8 mouse cellular contexts compared by ENCODE assay signal in the genomic region with DNA sequence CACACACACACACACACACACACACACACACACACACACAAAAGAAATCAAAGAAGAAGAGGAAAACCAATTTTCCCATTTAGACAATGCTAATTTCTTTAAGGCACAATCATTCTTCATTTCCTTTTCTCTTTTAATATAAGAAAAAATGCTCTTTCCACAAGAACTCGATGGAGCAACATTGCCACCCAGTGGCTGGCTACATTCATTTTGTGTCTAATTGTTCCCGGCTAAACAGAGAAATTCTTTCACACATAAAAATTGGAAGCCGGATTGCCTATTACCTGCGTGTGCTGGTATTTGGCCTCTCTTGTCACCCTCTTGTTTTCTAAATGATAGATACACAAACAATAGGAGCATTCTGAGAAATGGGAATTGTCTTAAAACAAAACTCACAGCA.
A peak's percentile ranks its signal among the peaks of the same experiment; 100 is the strongest.
DNase-seq lines count a peak whose midpoint lies in the region; ATAC-seq and TF ChIP-seq lines count a peak whose summit lies in the region.

No protein-coding gene starts in this region.

- no peaks in the 10 kb centered on the region for H3K4me1 ChIP-seq in E14TG2a.4 (replicated peaks; ENCODE audit: low read depth, low read length)
- no peaks in the 10 kb centered on the region for H3K4me1 ChIP-seq in hindbrain, embryonic 12.5 days
- peaks cover 4% of the 10 kb centered on the region for H3K4me1 ChIP-seq in neural tube, embryonic 15.5 days

- H3K9me3 ChIP-seq in E14TG2a.4 (ENCODE audit: low read length), result no peaks in the 10 kb centered on the region
- H3K9me3 ChIP-seq in hindbrain, embryonic 12.5 days (replicated peaks), result no peaks in the 10 kb centered on the region
- no peaks in the 10 kb centered on the region for H3K9me3 ChIP-seq in neural tube, embryonic 15.5 days (replicated peaks)

- H3K4me2 ChIP-seq in hindbrain, embryonic 12.5 days (replicated peaks), result no peak overlapping the region
- peak overlapping the region; percentile 34 for H3K4me2 ChIP-seq in neural tube, embryonic 15.5 days

- 14% methylated on average over 4 of the region's 4 CpGs for WGBS in hindbrain, embryonic 12.5 days
- WGBS in neural tube, embryonic 15.5 days, result 7% methylated on average over 4 of the region's 4 CpGs

- H3K27me3 ChIP-seq in E14TG2a.4 (ENCODE audit: insufficient read depth, low read length), result no peaks in the 10 kb centered on the region
- no peaks in the 10 kb centered on the region for H3K27me3 ChIP-seq in hindbrain, embryonic 12.5 days
- H3K27me3 ChIP-seq in neural tube, embryonic 15.5 days (replicated peaks), result no peaks in the 10 kb centered on the region

- TF ChIP-seq CTCF in E14TG2a.4 (conservative IDR thresholded peaks at IDR 0.05; ENCODE audit: low read length), result peak; percentile 40

- peak; percentile 6 for DNase-seq in cerebellum, adult 11 months
- DNase-seq in cerebellum, adult 11-12 months, result no peak
- DNase-seq in cerebellum, adult 9-11 months, result peak; percentile 2
- DNase-seq in left cerebral cortex, postnatal 14 days (ENCODE audit: low spot score in 2 of 2), result peak; percentile 51 to 82
- no peak for DNase-seq in thymus, postnatal 0 days (ENCODE audit: low spot score)

- intact Hi-C loops in left cerebral cortex, postnatal 14 days (cut with DNase I), result loop anchor here (2.0 kb wide), 1 partner anchor 561 kb away; no protein-coding TSS in a partner anchor

- no peak overlapping the region for H3K4me3 ChIP-seq in E14TG2a.4 (replicated peaks; ENCODE audit: low read length)
- no peak overlapping the region for H3K4me3 ChIP-seq in hindbrain, embryonic 12.5 days
- H3K4me3 ChIP-seq in neural tube, embryonic 15.5 days (replicated peaks), result no peak overlapping the region

- no peak overlapping the region for H3K9ac ChIP-seq in hindbrain, embryonic 12.5 days
- no peak overlapping the region for H3K9ac ChIP-seq in neural tube, embryonic 15.5 days (replicated peaks)

- H3K36me3 ChIP-seq in E14TG2a.4 (ENCODE audit: insufficient read depth, low read length), result no peaks in the 10 kb centered on the region
- no peaks in the 10 kb centered on the region for H3K36me3 ChIP-seq in hindbrain, embryonic 12.5 days
- H3K36me3 ChIP-seq in neural tube, embryonic 15.5 days, result no peaks in the 10 kb centered on the region

- ATAC-seq in hindbrain, embryonic 12.5 days (ENCODE audit: low FRiP score), result peak; percentile 19; the same call in 1 of the 2 replicates
- no peak for ATAC-seq in neural tube, embryonic 15.5 days (ENCODE audit: low FRiP score)

- no peak overlapping the region for H3K27ac ChIP-seq in hindbrain, embryonic 12.5 days
- no peak overlapping the region for H3K27ac ChIP-seq in neural tube, embryonic 15.5 days (replicated peaks)

Comparison
In these comparisons a context has a peak if more than half of its experiments do, and no peak if none do; other contexts are left out.
1. DNase-seq: peak in cerebellum, adult 11 months (single experiment), cerebellum, adult 9-11 months (single experiment) and left cerebral cortex, postnatal 14 days (2 of 2); none in cerebellum, adult 11-12 months (single experiment) and thymus, postnatal 0 days (single experiment).